Mouse (Mus musculus) layer of hippocampus, adult 2 months (tissue): ENCODE data around the gene Cxcr1. TPM values are rescaled to one million over a fixed set of nuclear protein-coding genes. Genes with fewer than 3 reads are reported as not detected.
"Not testable (repeated sequence)": the region's sequence is repeated elsewhere in the genome, so short reads cannot be mapped to it uniquely, and the experiment has no call there.

ENCODE experiments used
- DNase-seq, 2 experiments: peaks; one replicate each; pipeline ENCODE4 v3.0.0; 2022; ENCODE audit warnings: low spot score in 2 of 2
- H3K27ac ChIP-seq: fragments of 200-600 bp; 2 replicates; pipeline ENCODE4 v1.8.1; 2022
- H3K4me3 ChIP-seq: fragments of 200-600 bp; 2 replicates; pipeline ENCODE4 v1.8.1; 2022; ENCODE audit warnings: mild to moderate bottlenecking
- CTCF ChIP-seq: fragments of 200-600 bp; conservative IDR thresholded peaks from 2 replicates; pipeline ENCODE4 v1.8.1; 2022; ENCODE audit warnings: antibody characterized with exemption, mild to moderate bottlenecking, moderate library complexity
- total RNA-seq, 2 experiments: library from RNA; stranded (reverse); gene quantifications; 2 replicates each; pipeline ENCODE4 v1.2.3; 2021

The Cxcr1 gene
- total RNA-seq, 2 experiments from 2014 or later: not detected

- Histone ChIP-seq H3K4me3 (no peak overlapping the region), H3K27ac (no peak overlapping the region)
- DNase-seq: no peak
- no peak for TF ChIP-seq CTCF
Observed at GRCm38 (mm10) chr1:74179624-74180408, 14.6 kb downstream of the Cxcr1 start.

- Histone ChIP-seq H3K4me3 (no peak overlapping the region), H3K27ac (no peak overlapping the region)
- no peak for DNase-seq
- TF ChIP-seq CTCF: no peak
Observed at GRCm38 (mm10) chr1:74178618-74179017, 15.8 kb downstream of the Cxcr1 start.

- DNase-seq: no peak
- TF ChIP-seq CTCF: no peak
- no peak overlapping the region for H3K27ac ChIP-seq
- H3K4me3 ChIP-seq: no peak overlapping the region
Observed at GRCm38 (mm10) chr1:74175731-74176130, 18.7 kb downstream of the Cxcr1 start.

GRCm38 (mm10) chr1:74172722-74173121 lies 21.7 kb downstream of the Cxcr1 start:
- Histone ChIP-seq H3K27ac (no peak overlapping the region), H3K4me3 (no peak overlapping the region)
- no peak for DNase-seq
- TF ChIP-seq CTCF: no peak

GRCm38 (mm10) chr1:74169721-74170120 lies 24.7 kb downstream of the Cxcr1 start:
- no peak overlapping the region for H3K4me3 ChIP-seq
- DNase-seq: no peak
- no peak overlapping the region for H3K27ac ChIP-seq
- no peak for TF ChIP-seq CTCF

- Histone ChIP-seq H3K4me3 (no peak overlapping the region), H3K27ac (no peak overlapping the region)
- DNase-seq: no peak
- TF ChIP-seq CTCF: no peak
Observed at GRCm38 (mm10) chr1:74167136-74167535, 27.3 kb downstream of the Cxcr1 start.

GRCm38 (mm10) chr1:74160036-74160435 lies 34.4 kb downstream of the Cxcr1 start:
- Histone ChIP-seq H3K27ac (no peak overlapping the region), H3K4me3 (no peak overlapping the region)
- no peak for DNase-seq
- TF ChIP-seq CTCF: no peak

- H3K27ac ChIP-seq, H3K4me3 ChIP-seq, DNase-seq: not testable (repeated sequence)
Observed at GRCm38 (mm10) chr1:74159613-74160012, 34.8 kb downstream of the Cxcr1 start.

- no peak overlapping the region for H3K4me3 ChIP-seq
- no peak overlapping the region for H3K27ac ChIP-seq
- DNase-seq: no peak
- no peak for TF ChIP-seq CTCF
Observed at GRCm38 (mm10) chr1:74156381-74156910, 38.0 kb downstream of the Cxcr1 start.

GRCm38 (mm10) chr1:74155435-74156012 lies 38.9 kb downstream of the Cxcr1 start:
- Histone ChIP-seq H3K4me3 (no peak overlapping the region), H3K27ac (no peak overlapping the region)
- TF ChIP-seq CTCF: no peak
- DNase-seq: no peak

GRCm38 (mm10) chr1:74153461-74154184 lies 40.8 kb downstream of the Cxcr1 start, which contains the start of gene Cxcr2:
Gene Cxcr2 (plus strand): TSS chr1:74153989.
- no peak for DNase-seq
- no peak for TF ChIP-seq CTCF
- H3K4me3 ChIP-seq: no peak within 1 kb of the TSS

GRCm38 (mm10) chr1:74151091-74151490 lies 43.3 kb downstream of the Cxcr1 start:
- Histone ChIP-seq H3K4me3 (no peak overlapping the region), H3K27ac (no peak overlapping the region)
- TF ChIP-seq CTCF: no peak
- no peak for DNase-seq

More at GRCm38 (mm10) chr1:74153461-74154184, 40.8 kb downstream of the Cxcr1 start, which contains the start of gene Cxcr2:
- H3K27ac ChIP-seq: no peak within 1 kb of the TSS

- Histone ChIP-seq H3K4me3 (no peak overlapping the region), H3K27ac (no peak overlapping the region)
- no peak for DNase-seq
- TF ChIP-seq CTCF: no peak
Observed at GRCm38 (mm10) chr1:74150101-74150500, 44.3 kb downstream of the Cxcr1 start.
